Mouse (Mus musculus): ENCODE data around the gene Prodh2. TPM values are rescaled to one million over a fixed set of nuclear protein-coding genes. Genes with fewer than 3 reads are reported as not detected.
A peak's percentile ranks its signal among the peaks of the same experiment; 100 is the strongest.
"Not testable (repeated sequence)": the region's sequence is repeated elsewhere in the genome, so short reads cannot be mapped to it uniquely, and the experiment has no call there.

The Prodh2 gene
- total and polyA plus RNA-seq, 2 experiments from 2014 or later = not detected

GRCm38 (mm10) chr7:30484250-30484649, 9.2 kb upstream of the Prodh2 start:
- Histone ChIP-seq H3K9ac (no peak overlapping the region), H3K4me1 (ENCODE audit: insufficient read depth) (no peaks in the 10 kb centered on the region), H3K4me3 (ENCODE audit: low read depth, low read length) (no peak overlapping the region), H3K27me3 (ENCODE audit: insufficient read depth, low read length) (no peaks in the 10 kb centered on the region), H3K4me2 (ENCODE audit: low read depth) (no peak overlapping the region), H3K36me3 (ENCODE audit: insufficient read depth) (no peaks in the 10 kb centered on the region), H3K27ac (ENCODE audit: low read depth, low read length) (no peak overlapping the region), H3K9me3 (ENCODE audit: low read length) (no peaks in the 10 kb centered on the region)
- 20% methylated on average over 8 of the region's 8 CpGs for WGBS
- DNase-seq (no peak), ATAC-seq (no peak)
- TF ChIP-seq CTCF (IDR thresholded peaks at IDR 0.05; ENCODE audit: low read depth) = no peak

- ATAC-seq (peak; percentile 68), DNase-seq (peak; percentile 80)
- H3K4me1 ChIP-seq (ENCODE audit: insufficient read depth) = no peaks in the 10 kb centered on the region; the same call in 1 of the 2 replicates
- no peak overlapping the region for H3K4me2 ChIP-seq (ENCODE audit: low read depth)
- peak; percentile 80 for TF ChIP-seq CTCF (IDR thresholded peaks at IDR 0.05; ENCODE audit: low read depth)
- no peak overlapping the region for H3K4me3 ChIP-seq (ENCODE audit: low read depth, low read length)
- no peak overlapping the region for H3K27ac ChIP-seq (ENCODE audit: low read depth, low read length)
- no peaks in the 10 kb centered on the region for H3K27me3 ChIP-seq (ENCODE audit: insufficient read depth, low read length)
- 24% methylated on average over 16 of the region's 16 CpGs for WGBS
- H3K36me3 ChIP-seq (ENCODE audit: insufficient read depth) = no peaks in the 10 kb centered on the region
- no peaks in the 10 kb centered on the region for H3K9me3 ChIP-seq (ENCODE audit: low read length)
- no peak overlapping the region for H3K9ac ChIP-seq
These were observed 3.0 kb upstream of the Prodh2 start for GRCm38 (mm10) chr7:30490251-30490956.

- 12% methylated on average over 6 of the region's 6 CpGs for whole genome bisulfite sequencing
- Histone ChIP-seq H3K9ac (no peak overlapping the region), H3K4me3 (ENCODE audit: low read depth, low read length) (no peak overlapping the region), H3K27ac (ENCODE audit: low read depth, low read length) (no peak overlapping the region), H3K36me3 (ENCODE audit: insufficient read depth) (no peaks in the 10 kb centered on the region), H3K27me3 (ENCODE audit: insufficient read depth, low read length) (no peaks in the 10 kb centered on the region), H3K4me2 (ENCODE audit: low read depth) (no peak overlapping the region), H3K4me1 (ENCODE audit: insufficient read depth) (no peaks in the 10 kb centered on the region; the same call in 1 of the 2 replicates), H3K9me3 (ENCODE audit: low read length) (no peaks in the 10 kb centered on the region)
- DNase-seq (no peak), ATAC-seq (peak; percentile 36; the same call in 1 of the 2 replicates)
- TF ChIP-seq CTCF (IDR thresholded peaks at IDR 0.05; ENCODE audit: low read depth) = no peak; the same call in 1 of the 2 replicates
These were observed 2.5 kb upstream of the Prodh2 start for GRCm38 (mm10) chr7:30490957-30491307.

- no peaks in the 10 kb centered on the region for H3K36me3 ChIP-seq (ENCODE audit: insufficient read depth)
- 12% methylated on average over 4 of the region's 4 CpGs for WGBS
- H3K4me1 ChIP-seq (ENCODE audit: insufficient read depth) = no peaks in the 10 kb centered on the region; the same call in 1 of the 2 replicates
- H3K4me3 ChIP-seq (ENCODE audit: low read depth, low read length) = no peak overlapping the region
- no peak overlapping the region for H3K9ac ChIP-seq
- no peaks in the 10 kb centered on the region for H3K27me3 ChIP-seq (ENCODE audit: insufficient read depth, low read length)
- ATAC-seq (no peak), DNase-seq (peak; percentile 84)
- no peaks in the 10 kb centered on the region for H3K9me3 ChIP-seq (ENCODE audit: low read length)
- H3K4me2 ChIP-seq (ENCODE audit: low read depth) = no peak overlapping the region
- TF ChIP-seq CTCF (IDR thresholded peaks at IDR 0.05; ENCODE audit: low read depth) = peak; percentile 82
- no peak overlapping the region for H3K27ac ChIP-seq (ENCODE audit: low read depth, low read length)
These were observed 657 bp upstream of the Prodh2 start for GRCm38 (mm10) chr7:30492765-30493164.

- H3K4me1 ChIP-seq (ENCODE audit: insufficient read depth); H3K27me3 ChIP-seq (ENCODE audit: insufficient read depth, low read length); H3K4me2 ChIP-seq (ENCODE audit: low read depth); H3K9me3 ChIP-seq (ENCODE audit: low read length); H3K4me3 ChIP-seq (ENCODE audit: low read depth, low read length); H3K9ac ChIP-seq; H3K27ac ChIP-seq (ENCODE audit: low read depth, low read length); H3K36me3 ChIP-seq (ENCODE audit: insufficient read depth); ATAC-seq; DNase-seq: not testable (repeated sequence)
- WGBS = 65% methylated on average over 4 of the region's 5 CpGs
These were observed 2.2 kb downstream of the Prodh2 start for GRCm38 (mm10) chr7:30495506-30496042.

GRCm38 (mm10) chr7:30501159-30501558, 7.7 kb downstream of the Prodh2 start:
- H3K36me3 ChIP-seq (ENCODE audit: insufficient read depth); DNase-seq; H3K9ac ChIP-seq; H3K4me2 ChIP-seq (ENCODE audit: low read depth); H3K9me3 ChIP-seq (ENCODE audit: low read length); H3K4me3 ChIP-seq (ENCODE audit: low read depth, low read length); ATAC-seq; H3K4me1 ChIP-seq (ENCODE audit: insufficient read depth); H3K27ac ChIP-seq (ENCODE audit: low read depth, low read length); H3K27me3 ChIP-seq (ENCODE audit: insufficient read depth, low read length): not testable (repeated sequence)
- TF ChIP-seq CTCF (IDR thresholded peaks at IDR 0.05; ENCODE audit: low read depth) = peak; percentile 46
- WGBS = 67% methylated on average over 5 of the region's 5 CpGs

- no peaks in the 10 kb centered on the region for H3K36me3 ChIP-seq (ENCODE audit: insufficient read depth)
- H3K4me1 ChIP-seq (ENCODE audit: insufficient read depth) = no peaks in the 10 kb centered on the region
- no peak overlapping the region for H3K9ac ChIP-seq
- no peak for TF ChIP-seq CTCF (IDR thresholded peaks at IDR 0.05; ENCODE audit: low read depth)
- no peaks in the 10 kb centered on the region for H3K9me3 ChIP-seq (ENCODE audit: low read length)
- ATAC-seq (no peak), DNase-seq (no peak)
- H3K4me3 ChIP-seq (ENCODE audit: low read depth, low read length) = no peak overlapping the region
- H3K27ac ChIP-seq (ENCODE audit: low read depth, low read length) = no peak overlapping the region
- no peak overlapping the region for H3K4me2 ChIP-seq (ENCODE audit: low read depth)
- 84% methylated on average over 4 of the region's 4 CpGs for WGBS
- H3K27me3 ChIP-seq (ENCODE audit: insufficient read depth, low read length) = no peaks in the 10 kb centered on the region; the same call in 1 of the 2 replicates
These were observed 14.6 kb downstream of the Prodh2 start for GRCm38 (mm10) chr7:30508061-30508460.
